In the genomic region with DNA sequence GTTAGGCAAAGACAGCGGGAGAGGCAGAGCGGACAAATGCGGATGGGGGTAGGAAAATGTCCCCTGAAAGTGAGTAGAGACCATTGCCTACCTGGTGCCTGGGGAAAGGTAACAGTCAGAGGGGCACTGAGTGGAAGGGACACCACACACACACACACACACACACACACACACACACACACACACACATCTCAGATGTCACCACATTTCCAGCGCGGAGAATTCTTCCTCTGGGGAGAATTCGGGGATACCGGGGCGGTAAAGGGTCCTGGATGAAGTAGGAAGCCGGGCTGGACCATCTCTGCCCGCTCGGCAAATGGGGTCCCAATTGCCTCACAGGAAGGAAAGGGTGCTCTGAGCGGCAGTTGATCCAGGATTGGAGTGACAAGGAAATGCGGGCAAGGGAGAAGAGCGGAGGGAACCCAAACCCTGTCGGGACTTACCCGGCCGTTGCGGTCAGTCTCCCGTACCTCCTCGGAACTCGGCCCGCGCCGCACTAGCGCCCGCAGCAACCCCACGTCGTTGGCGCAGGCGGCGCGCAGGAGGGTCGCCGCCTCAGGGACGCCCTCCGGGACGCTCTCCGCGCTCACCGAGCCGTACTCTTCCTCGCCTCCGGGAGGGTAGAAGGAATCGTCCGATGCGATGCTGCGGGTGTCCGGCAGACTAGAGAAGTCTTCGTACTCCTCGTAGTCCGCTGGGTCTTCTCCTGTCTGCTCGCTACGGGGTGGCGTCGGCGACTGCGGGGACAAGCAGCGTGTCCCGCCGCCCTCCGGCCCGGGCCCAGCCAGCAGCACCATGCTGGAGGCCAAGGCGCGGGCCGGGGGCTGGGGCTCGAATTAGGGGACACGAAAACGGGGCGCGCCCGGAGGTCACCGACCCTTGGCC, we compare ENCODE assay signal across 7 mouse cellular contexts. TPM values are rescaled to one million over a fixed set of nuclear protein-coding genes. Genes with fewer than 3 reads are reported as not detected.
DNase-seq lines count a peak whose midpoint lies in the region; ATAC-seq lines count a peak whose summit lies in the region.

No protein-coding gene starts in this region.

- 0 out of 2 replicates have a peak, but pooled peaks have one; percentile 49 for ATAC-seq in intestine, embryonic 14.5 days (replicated peaks; ENCODE audit: low FRiP score, low TSS enrichment, low read depth)

- H3K4me1 ChIP-seq in forebrain, embryonic 10.5 days: peaks cover 41% of the 10 kb centered on the region
- H3K4me1 ChIP-seq in intestine, embryonic 14.5 days (replicated peaks; ENCODE audit: control insufficient read depth, insufficient read depth, low read length): peaks cover 7% of the 10 kb centered on the region; the same call in 1 of the 2 replicates
- H3K4me1 ChIP-seq in megakaryocyte, embryonic 14.5 days: peaks cover 76% of the 10 kb centered on the region

- H3K27me3 ChIP-seq in forebrain, embryonic 10.5 days (ENCODE audit: poor library complexity, severe bottlenecking): peaks cover 92% of the 10 kb centered on the region
- peaks cover 66% of the 10 kb centered on the region for H3K27me3 ChIP-seq in intestine, embryonic 14.5 days (replicated peaks; ENCODE audit: control insufficient read depth, insufficient read depth, low read length)
- H3K27me3 ChIP-seq in megakaryocyte, embryonic 14.5 days (replicated peaks): peaks cover 40% of the 10 kb centered on the region

- peak overlapping the region; percentile 100 for H3K4me2 ChIP-seq in intestine, embryonic 14.5 days (ENCODE audit: low read length)

- H3K36me3 ChIP-seq in forebrain, embryonic 10.5 days (replicated peaks): no peaks in the 10 kb centered on the region
- H3K36me3 ChIP-seq in intestine, embryonic 14.5 days (ENCODE audit: control insufficient read depth, insufficient read depth, low read length): no peaks in the 10 kb centered on the region
- H3K36me3 ChIP-seq in megakaryocyte, embryonic 14.5 days (replicated peaks; ENCODE audit: low read length): peaks cover 24% of the 10 kb centered on the region

- under 1% methylated on average over 72 of the region's 72 CpGs for WGBS in forebrain, embryonic 10.5 days
- under 1% methylated on average over 59 of the region's 72 CpGs for WGBS in intestine, embryonic 14.5 days

- DNase-seq in 3134 (ENCODE audit: extremely low read depth, insufficient read length, low spot score): peak; percentile 81
- DNase-seq in B cell, adult 2 months: peak; percentile 43 to 50
- DNase-seq in forebrain, embryonic 10.5 days (ENCODE audit: extremely low spot score, low spot score): peak; percentile 60
- DNase-seq in intestine, embryonic 14.5 days (ENCODE audit: low spot score): peak; percentile 74
- no peak for DNase-seq in left cerebral cortex, adult 8-10 months (ENCODE audit: low spot score in 2 of 2)
- DNase-seq in urinary bladder, adult 2 months (ENCODE audit: low spot score): no peak

- H3K9ac ChIP-seq in intestine, embryonic 14.5 days (ENCODE audit: low read length): peak overlapping the region; percentile 20

- H3K4me3 ChIP-seq in forebrain, embryonic 10.5 days: peak overlapping the region; percentile 71
- H3K4me3 ChIP-seq in intestine, embryonic 14.5 days (ENCODE audit: low read depth, low read length): peak overlapping the region; percentile 57
- peak overlapping the region; percentile 98 for H3K4me3 ChIP-seq in megakaryocyte, embryonic 14.5 days (replicated peaks)

- H3K9me3 ChIP-seq in forebrain, embryonic 10.5 days: no peaks in the 10 kb centered on the region
- H3K9me3 ChIP-seq in intestine, embryonic 14.5 days (ENCODE audit: control insufficient read depth, low read length): no peaks in the 10 kb centered on the region
- peaks cover 4% of the 10 kb centered on the region; the same call in 1 of the 2 replicates for H3K9me3 ChIP-seq in megakaryocyte, embryonic 14.5 days

- H3K27ac ChIP-seq in forebrain, embryonic 10.5 days: peak overlapping the region; percentile 54
- no peak overlapping the region for H3K27ac ChIP-seq in intestine, embryonic 14.5 days (ENCODE audit: low read depth)

RNA-seq across cellular contexts. Expression of a gene that starts 0.7 kb away (rescaled TPM):
- 0.30 and 0.50 TPM in 2 replicates for polyA plus RNA-seq in forebrain, embryonic 10.5 days (2016; fragmentation: Nextera tagmentation; extraction: Ambion mirVana)
- polyA plus RNA-seq in intestine, embryonic 14.5 days (2014; fragmentation: Nextera tagmentation; extraction: Ambion mirVana): 0.41 and 0.47 TPM in 2 replicates
- 6.1 and 23.0 TPM in 2 replicates for polyA plus RNA-seq in megakaryocyte, embryonic 14.5 days (2012; ENCODE audit: insufficient read depth, low replicate concordance)
- total RNA-seq in left cerebral cortex, adult 8-10 months (2022): 10 to 100 TPM; 61.4 to 76.2 (median 72.9) TPM
- polyA plus RNA-seq in urinary bladder, adult 2 months (2012; rRNA removed): 0.85 and 1.1 TPM in 2 replicates

Comparison
In these comparisons a context has a peak if more than half of its experiments do, and no peak if none do; other contexts are left out.
1. DNase-seq: peak in 3134 (single experiment), B cell, adult 2 months (2 of 2), forebrain, embryonic 10.5 days (single experiment) and intestine, embryonic 14.5 days (single experiment); none in left cerebral cortex, adult 8-10 months (0 of 2) and urinary bladder, adult 2 months (single experiment).
2. Peak in every context shown above with its lines, with median percentiles within 50 percentile points of each other: H3K4me3 ChIP-seq.